Mouse (Mus musculus): ENCODE data around the gene Nr2c1. TPM values are rescaled to one million over a fixed set of nuclear protein-coding genes. Genes with fewer than 3 reads are reported as not detected.
A peak's percentile ranks its signal among the peaks of the same experiment; 100 is the strongest.

The Nr2c1 gene
- 12.3 and 12.6 TPM in 2 replicates for polyA plus RNA-seq (2016; fragmentation: Nextera tagmentation; extraction: Ambion mirVana)

DNA sequence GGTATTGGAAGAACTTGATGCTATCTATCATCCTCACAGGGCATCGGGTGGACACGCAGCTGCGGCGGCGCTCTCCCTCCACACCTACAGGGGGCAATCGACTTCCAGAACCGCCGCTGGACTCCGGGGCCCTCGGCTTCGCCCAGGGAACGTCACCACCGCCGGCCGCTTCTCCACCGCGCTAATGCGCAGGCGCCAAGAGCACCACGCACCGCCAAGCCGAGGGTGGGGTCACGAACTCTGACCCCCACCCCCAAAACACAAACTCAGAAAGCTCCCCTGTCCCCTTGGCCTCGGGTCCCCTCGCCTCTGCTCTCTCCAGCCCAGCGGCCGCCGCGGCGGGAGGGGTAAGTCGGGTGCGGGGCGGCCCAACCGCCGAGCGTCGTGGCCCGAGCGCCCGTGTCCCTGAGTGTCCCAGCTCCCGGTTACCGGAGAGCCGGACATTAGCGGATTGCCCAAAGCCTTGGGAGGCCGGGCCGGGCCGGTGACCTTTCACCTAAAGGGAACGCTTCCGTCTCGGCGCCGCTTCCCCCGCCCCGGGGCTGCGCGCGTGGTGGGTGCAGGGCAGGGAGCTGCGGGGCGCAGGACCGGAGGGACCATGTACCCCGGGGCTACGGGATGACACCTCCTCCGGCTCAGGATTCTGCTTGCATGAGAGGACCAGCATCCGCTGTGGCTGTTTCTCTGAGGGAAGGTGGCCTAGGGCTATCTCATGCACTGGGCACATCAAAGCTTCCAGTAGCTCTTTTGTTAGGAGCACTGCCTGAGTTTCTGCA lies at the start of gene Nr2c1:
TSS of gene Nr2c1 (plus strand) at position 268 of the 776 bp plus-strand sequence.
- H3K4me3 ChIP-seq: peak within 1 kb of the TSS; percentile 94
- WGBS: under 1% methylated on average over 64 of the region's 64 CpGs
- H3K27ac ChIP-seq (replicated peaks): peak within 1 kb of the TSS; percentile 96
- peaks cover 30% of the 10 kb centered on the region for H3K4me1 ChIP-seq
- peak; percentile 91 for DNase-seq (ENCODE audit: low spot score)
- no peaks in the 10 kb centered on the region for H3K9me3 ChIP-seq (replicated peaks)
- H3K36me3 ChIP-seq: peaks cover 13% of the 10 kb centered on the region
- no peaks in the 10 kb centered on the region for H3K27me3 ChIP-seq (ENCODE audit: low read depth, poor library complexity, severe bottlenecking)

- Histone ChIP-seq H3K27ac (replicated peaks) (peak overlapping the region; percentile 67; the same call in 1 of the 2 replicates), H3K4me3 (no peak overlapping the region), H3K36me3 (peaks cover 23% of the 10 kb centered on the region), H3K9me3 (replicated peaks) (no peaks in the 10 kb centered on the region), H3K27me3 (ENCODE audit: low read depth, poor library complexity, severe bottlenecking) (no peaks in the 10 kb centered on the region), H3K4me1 (peaks cover 35% of the 10 kb centered on the region)
- DNase-seq (ENCODE audit: low spot score): no peak
- WGBS: 86% methylated on average over 3 of the region's 3 CpGs
Observed at GRCm38 (mm10) chr10:94098100-94098499, 49.7 kb upstream of the Nr2c1 start.

GRCm38 (mm10) chr10:94105498-94105897 lies 42.3 kb upstream of the Nr2c1 start:
- no peak for DNase-seq (ENCODE audit: low spot score)
- no peaks in the 10 kb centered on the region for H3K9me3 ChIP-seq (replicated peaks)
- no peaks in the 10 kb centered on the region for H3K4me1 ChIP-seq
- H3K27me3 ChIP-seq (ENCODE audit: low read depth, poor library complexity, severe bottlenecking): no peaks in the 10 kb centered on the region
- H3K4me3 ChIP-seq: no peak overlapping the region
- H3K27ac ChIP-seq (replicated peaks): no peak overlapping the region
- WGBS: 94% methylated on average over 10 of the region's 10 CpGs
- H3K36me3 ChIP-seq: peaks cover 49% of the 10 kb centered on the region

DNA sequence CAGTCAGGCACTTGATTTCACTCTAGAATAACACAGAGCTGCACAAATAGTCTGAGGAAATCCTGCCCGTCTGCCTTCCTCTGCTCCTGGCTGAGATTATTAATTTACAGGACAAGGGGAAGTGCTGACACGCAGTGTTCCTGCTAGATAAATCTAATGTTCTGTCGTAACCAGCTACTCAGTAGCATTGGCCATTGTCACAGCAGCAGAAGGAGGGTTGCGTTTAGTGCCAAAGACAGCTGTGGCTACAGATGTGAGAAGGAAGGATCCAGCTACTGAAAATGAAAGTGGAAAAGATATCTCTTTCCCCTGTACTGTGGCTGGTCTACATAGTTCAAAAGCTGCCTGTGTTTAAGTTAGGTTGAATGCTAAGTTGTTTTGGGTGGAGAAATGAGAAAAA lies 40.7 kb upstream of the Nr2c1 start:
- WGBS: 86% methylated on average over 4 of the region's 4 CpGs
- H3K27me3 ChIP-seq (ENCODE audit: low read depth, poor library complexity, severe bottlenecking): no peaks in the 10 kb centered on the region
- H3K4me1 ChIP-seq: no peaks in the 10 kb centered on the region
- H3K27ac ChIP-seq (replicated peaks): no peak overlapping the region
- no peak overlapping the region for H3K4me3 ChIP-seq
- DNase-seq (ENCODE audit: low spot score): no peak
- H3K36me3 ChIP-seq: peaks cover 44% of the 10 kb centered on the region
- H3K9me3 ChIP-seq (replicated peaks): no peaks in the 10 kb centered on the region

- Histone ChIP-seq H3K27ac (replicated peaks) (no peak overlapping the region), H3K27me3 (ENCODE audit: low read depth, poor library complexity, severe bottlenecking) (no peaks in the 10 kb centered on the region), H3K36me3 (peaks cover 40% of the 10 kb centered on the region), H3K4me3 (no peak overlapping the region), H3K4me1 (no peaks in the 10 kb centered on the region), H3K9me3 (replicated peaks) (no peaks in the 10 kb centered on the region)
- DNase-seq (ENCODE audit: low spot score): no peak
- WGBS: 94% methylated on average over 7 of the region's 7 CpGs
Observed at GRCm38 (mm10) chr10:94107607-94108006, 40.2 kb upstream of the Nr2c1 start.

DNA sequence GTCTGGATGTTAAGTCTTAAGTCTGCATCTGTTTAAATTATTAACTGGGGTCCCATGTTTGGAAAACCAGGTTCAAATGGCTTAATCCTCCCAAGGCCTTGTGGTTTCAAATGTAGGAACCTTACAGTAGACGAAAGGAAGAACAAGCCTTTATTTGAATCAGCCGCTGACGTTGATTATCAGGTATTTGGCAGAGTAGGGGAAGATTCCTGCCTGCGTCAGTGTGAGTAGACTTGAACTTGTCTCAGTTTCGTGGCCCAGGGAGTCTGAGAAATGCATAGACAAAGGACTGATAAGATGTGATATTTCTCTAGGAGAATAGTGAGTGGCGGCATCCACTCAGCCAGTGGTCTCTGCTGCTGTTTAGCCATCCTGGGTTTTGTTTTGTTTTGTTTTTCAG lies 39.0 kb upstream of the Nr2c1 start:
- no peaks in the 10 kb centered on the region for H3K4me1 ChIP-seq
- DNase-seq (ENCODE audit: low spot score): no peak
- no peaks in the 10 kb centered on the region for H3K27me3 ChIP-seq (ENCODE audit: low read depth, poor library complexity, severe bottlenecking)
- peaks cover 30% of the 10 kb centered on the region for H3K36me3 ChIP-seq
- no peak overlapping the region for H3K27ac ChIP-seq (replicated peaks)
- no peaks in the 10 kb centered on the region for H3K9me3 ChIP-seq (replicated peaks)
- WGBS: 94% methylated on average over 6 of the region's 6 CpGs
- no peak overlapping the region for H3K4me3 ChIP-seq

DNA sequence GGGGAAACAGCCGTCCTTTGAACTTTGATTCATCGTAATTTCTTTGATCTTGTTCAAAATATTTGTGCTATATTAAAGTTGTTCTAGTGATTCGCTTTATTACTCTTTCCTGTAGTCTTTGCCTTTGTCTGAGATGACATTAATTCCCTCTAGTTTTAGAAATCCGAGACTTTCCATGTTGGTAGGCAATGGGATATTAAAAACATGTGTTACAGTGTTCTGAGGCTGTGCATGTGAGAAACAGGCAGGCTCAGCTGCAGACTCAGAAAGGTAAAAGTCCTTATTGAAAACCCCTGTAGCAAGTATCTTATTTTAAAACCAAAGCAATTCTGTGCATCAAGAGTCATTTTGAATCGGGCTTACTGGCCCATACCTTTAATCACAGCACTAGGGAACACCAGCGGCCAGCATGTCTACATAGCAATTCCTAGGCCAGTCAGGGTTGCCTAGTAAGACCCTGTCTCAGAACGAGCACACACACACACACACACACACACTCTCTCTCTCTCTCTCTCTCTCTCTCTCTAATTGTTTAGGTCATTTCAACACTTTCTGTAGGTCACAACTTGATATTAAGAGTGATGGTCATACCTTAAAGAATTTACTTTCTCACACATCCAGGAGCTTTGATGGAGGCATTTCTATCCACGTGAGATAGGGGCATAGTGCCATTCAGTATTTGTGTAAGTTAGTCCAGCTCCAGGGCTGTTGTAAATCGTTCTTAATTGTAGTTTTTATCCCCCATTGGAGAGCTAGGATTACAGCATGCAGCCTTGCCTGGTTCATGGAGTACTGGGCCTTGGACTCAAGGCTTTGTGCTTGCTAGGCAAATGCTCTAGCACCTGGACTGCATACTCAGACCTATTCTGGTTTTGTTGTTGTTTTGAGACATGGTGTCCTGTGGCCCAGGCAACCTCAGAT lies 36.7 kb upstream of the Nr2c1 start:
- Histone ChIP-seq H3K36me3 (peaks cover 14% of the 10 kb centered on the region), H3K27me3 (ENCODE audit: low read depth, poor library complexity, severe bottlenecking) (no peaks in the 10 kb centered on the region), H3K4me3 (no peak overlapping the region), H3K27ac (replicated peaks) (no peak overlapping the region), H3K9me3 (replicated peaks) (no peaks in the 10 kb centered on the region), H3K4me1 (0 out of 2 replicates have a peak, but pooled peaks cover 4% of the 10 kb centered on the region)
- no peak for DNase-seq (ENCODE audit: low spot score)
- 82% methylated on average over 9 of the region's 9 CpGs for WGBS

DNA sequence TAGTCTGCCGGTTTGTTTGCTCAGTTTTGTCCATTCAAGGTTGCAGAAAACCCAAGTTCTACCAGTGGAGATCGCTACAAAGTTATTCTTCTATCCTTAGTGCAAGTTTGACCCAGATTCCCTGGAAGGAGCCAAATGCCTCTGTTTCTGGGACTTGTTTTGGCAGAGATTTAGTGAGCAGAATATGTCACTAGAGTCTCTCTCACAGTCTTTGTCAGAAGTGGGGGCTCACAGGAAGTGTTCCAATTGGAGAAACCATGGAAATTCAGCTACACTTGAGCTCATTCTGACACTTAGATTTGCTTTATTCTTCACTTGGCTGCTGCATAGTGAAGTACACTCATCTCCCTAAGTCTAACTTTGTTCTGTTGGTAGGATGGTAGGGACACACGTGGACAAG lies 35.6 kb upstream of the Nr2c1 start:
- DNase-seq (ENCODE audit: low spot score): no peak
- peaks cover 12% of the 10 kb centered on the region for H3K36me3 ChIP-seq
- 0 out of 2 replicates have a peak, but pooled peaks cover 4% of the 10 kb centered on the region for H3K4me1 ChIP-seq
- no peaks in the 10 kb centered on the region for H3K9me3 ChIP-seq (replicated peaks)
- no peak overlapping the region for H3K27ac ChIP-seq (replicated peaks)
- H3K4me3 ChIP-seq: no peak overlapping the region
- 84% methylated on average over 3 of the region's 3 CpGs for WGBS
- no peaks in the 10 kb centered on the region for H3K27me3 ChIP-seq (ENCODE audit: low read depth, poor library complexity, severe bottlenecking)

DNA sequence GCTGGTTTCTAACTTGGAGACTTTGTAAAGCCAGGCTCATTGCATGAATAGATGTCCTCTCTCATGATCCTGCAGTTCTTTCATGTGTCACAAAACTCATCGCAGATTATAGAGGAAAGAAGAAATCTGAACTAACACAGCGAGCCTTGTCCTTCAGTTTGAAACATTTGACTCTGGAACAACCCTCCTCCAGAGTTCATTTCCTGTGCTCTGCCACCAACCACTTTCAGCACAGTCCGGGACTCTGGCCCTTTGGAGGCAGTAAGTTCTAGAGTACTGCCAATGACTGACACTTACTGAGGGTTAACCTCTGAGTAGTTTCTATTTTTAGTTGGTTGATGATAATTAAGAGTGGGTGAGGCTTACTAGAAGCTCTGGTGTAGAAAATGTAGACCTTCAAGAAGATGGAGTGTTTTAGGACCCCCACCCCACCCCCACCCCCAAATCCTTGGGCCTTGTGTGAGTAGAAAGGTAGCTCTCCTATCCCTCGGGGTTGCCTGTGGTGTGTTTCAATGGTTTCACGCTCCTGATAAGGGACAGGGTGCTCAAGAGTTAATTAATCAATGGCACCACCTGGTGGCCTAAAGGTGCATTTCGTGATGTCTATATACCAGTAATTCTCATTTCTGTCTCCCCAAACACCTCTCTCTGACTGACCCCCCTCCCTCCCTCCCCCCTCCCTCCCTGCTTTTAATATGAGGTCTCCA lies 31.8 kb upstream of the Nr2c1 start:
- WGBS: 39% methylated on average over 6 of the region's 6 CpGs
- Histone ChIP-seq H3K4me3 (no peak overlapping the region), H3K9me3 (replicated peaks) (no peaks in the 10 kb centered on the region), H3K4me1 (0 out of 2 replicates have a peak, but pooled peaks cover 4% of the 10 kb centered on the region), H3K27ac (replicated peaks) (no peak overlapping the region), H3K36me3 (peaks cover 9% of the 10 kb centered on the region), H3K27me3 (ENCODE audit: low read depth, poor library complexity, severe bottlenecking) (no peaks in the 10 kb centered on the region)
- peak; percentile 66 for DNase-seq (ENCODE audit: low spot score)

DNA sequence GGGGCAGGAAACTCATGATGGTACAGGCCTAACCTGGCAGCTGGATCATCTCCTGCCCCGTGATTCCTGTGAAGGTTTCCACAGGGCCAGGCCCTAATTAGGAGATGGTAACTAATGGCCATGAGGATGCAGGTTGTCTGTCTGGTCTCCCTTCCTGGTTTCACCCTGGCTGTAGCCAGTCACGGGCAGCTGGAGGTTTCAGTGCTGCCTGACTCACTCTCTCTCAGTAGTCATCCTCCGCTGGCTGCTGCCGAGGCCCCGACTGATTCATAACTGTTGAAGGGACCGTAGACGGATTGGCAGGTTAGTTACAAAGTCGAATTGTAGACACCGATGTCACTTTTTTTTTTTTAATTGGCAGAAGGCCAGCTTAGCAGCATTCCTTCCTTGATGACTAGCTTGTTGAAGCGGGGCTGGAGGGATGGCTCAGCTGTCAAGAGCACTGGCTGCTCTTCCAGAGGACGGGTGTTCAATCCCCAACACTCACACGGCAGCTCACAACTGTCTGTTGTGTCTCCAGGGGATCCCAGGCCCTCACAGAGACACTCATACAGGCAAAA lies 31.0 kb upstream of the Nr2c1 start:
- Histone ChIP-seq H3K27me3 (ENCODE audit: low read depth, poor library complexity, severe bottlenecking) (no peaks in the 10 kb centered on the region), H3K4me3 (no peak overlapping the region), H3K9me3 (replicated peaks) (no peaks in the 10 kb centered on the region), H3K27ac (replicated peaks) (no peak overlapping the region), H3K36me3 (peaks cover 13% of the 10 kb centered on the region), H3K4me1 (0 out of 2 replicates have a peak, but pooled peaks cover 4% of the 10 kb centered on the region)
- DNase-seq (ENCODE audit: low spot score): no peak
- WGBS: 91% methylated on average over 12 of the region's 12 CpGs

GRCm38 (mm10) chr10:94117916-94118315 lies 29.9 kb upstream of the Nr2c1 start:
- no peak overlapping the region for H3K4me3 ChIP-seq
- H3K36me3 ChIP-seq: peaks cover 22% of the 10 kb centered on the region
- no peaks in the 10 kb centered on the region for H3K27me3 ChIP-seq (ENCODE audit: low read depth, poor library complexity, severe bottlenecking)
- no peaks in the 10 kb centered on the region for H3K9me3 ChIP-seq (replicated peaks)
- H3K4me1 ChIP-seq: 0 out of 2 replicates have a peak, but pooled peaks cover 4% of the 10 kb centered on the region
- H3K27ac ChIP-seq (replicated peaks): no peak overlapping the region
- WGBS: 93% methylated on average over 3 of the region's 3 CpGs
- no peak for DNase-seq (ENCODE audit: low spot score)

- Histone ChIP-seq H3K27ac (replicated peaks) (no peak overlapping the region), H3K9me3 (replicated peaks) (no peaks in the 10 kb centered on the region), H3K27me3 (ENCODE audit: low read depth, poor library complexity, severe bottlenecking) (no peaks in the 10 kb centered on the region), H3K4me1 (0 out of 2 replicates have a peak, but pooled peaks cover 4% of the 10 kb centered on the region), H3K36me3 (peaks cover 32% of the 10 kb centered on the region), H3K4me3 (no peak overlapping the region)
- 90% methylated on average over 7 of the region's 7 CpGs for WGBS
- DNase-seq (ENCODE audit: low spot score): no peak
Observed at GRCm38 (mm10) chr10:94118993-94119392, 28.8 kb upstream of the Nr2c1 start.
